Comparison of ENCODE assay signal across 20 mouse cellular contexts in genomic region chr1:89094416-89094815, GRCm38 (mm10). TPM values are rescaled to one million over a fixed set of nuclear protein-coding genes. Genes with fewer than 3 reads are reported as not detected.
DNase-seq lines count a peak whose midpoint lies in the region; ATAC-seq lines count a peak whose summit lies in the region.
"Had no signal": no experiment of that assay in that cellular context is flagged by ENCODE, and none has a peak within 500 bp of the region (broad histone marks: within the 10 kb centered on the region; RNA-seq: fewer than 3 reads in every experiment).

No protein-coding gene starts in this region.

- no peaks in the 10 kb centered on the region for H3K27me3 ChIP-seq in heart, embryonic 13.5 days (replicated peaks)
- no peaks in the 10 kb centered on the region for H3K27me3 ChIP-seq in hindbrain, embryonic 16.5 days (replicated peaks; ENCODE audit: control insufficient read depth, insufficient read depth, low read length)
- no peaks in the 10 kb centered on the region for H3K27me3 ChIP-seq in hindbrain, embryonic 13.5 days
- H3K27me3 ChIP-seq in neural tube, embryonic 14.5 days (ENCODE audit: control insufficient read depth, insufficient read depth, low read length): no peaks in the 10 kb centered on the region
- H3K27me3 ChIP-seq: hindbrain, embryonic 15.5 days; lung, embryonic 15.5 days; neural tube, embryonic 13.5 days had no signal

- no peaks in the 10 kb centered on the region for H3K36me3 ChIP-seq in heart, embryonic 13.5 days
- H3K36me3 ChIP-seq in hindbrain, embryonic 16.5 days (ENCODE audit: control insufficient read depth, insufficient read depth, low read length): no peaks in the 10 kb centered on the region
- no peaks in the 10 kb centered on the region for H3K36me3 ChIP-seq in hindbrain, embryonic 13.5 days
- H3K36me3 ChIP-seq in neural tube, embryonic 14.5 days (ENCODE audit: control insufficient read depth, insufficient read depth, low read length): no peaks in the 10 kb centered on the region
- H3K36me3 ChIP-seq: hindbrain, embryonic 15.5 days; lung, embryonic 15.5 days; midbrain, embryonic 12.5 days; neural tube, embryonic 13.5 days had no signal

- DNase-seq in heart, adult 9 months (ENCODE audit: low spot score in 2 of 2): no peak
- DNase-seq in neural tube, embryonic 10.5 days (ENCODE audit: extremely low spot score, low spot score): no peak
- no peak for DNase-seq in frontal cortex, postnatal 10 days (ENCODE audit: low spot score in 2 of 2)
- DNase-seq: adrenal gland, adult 2 months; cerebellum, adult 8-10 months; gastrocnemius, postnatal 36 days; kidney, adult 18-20 months; right cerebral cortex, postnatal 14 days; spleen, adult 18-20 months; thymus, adult 18-20 months; thymus, postnatal 4 days had no signal

- peak overlapping the region; percentile 89 for H3K27ac ChIP-seq in heart, embryonic 13.5 days (replicated peaks)
- H3K27ac ChIP-seq in hindbrain, embryonic 16.5 days (ENCODE audit: low read depth, low read length): no peak overlapping the region
- H3K27ac ChIP-seq in hindbrain, embryonic 13.5 days: no peak overlapping the region
- H3K27ac ChIP-seq in neural tube, embryonic 14.5 days (ENCODE audit: low read depth, low read length): no peak overlapping the region
- H3K27ac ChIP-seq: hindbrain, embryonic 15.5 days; lung, embryonic 15.5 days; midbrain, embryonic 12.5 days had no signal

- no peak overlapping the region for H3K4me3 ChIP-seq in heart, embryonic 13.5 days
- H3K4me3 ChIP-seq in hindbrain, embryonic 16.5 days (ENCODE audit: low read length): no peak overlapping the region
- H3K4me3 ChIP-seq in hindbrain, embryonic 13.5 days: no peak overlapping the region
- no peak overlapping the region for H3K4me3 ChIP-seq in neural tube, embryonic 14.5 days (ENCODE audit: low read depth, low read length)
- H3K4me3 ChIP-seq: hindbrain, embryonic 15.5 days; lung, embryonic 15.5 days; midbrain, embryonic 12.5 days; neural tube, embryonic 13.5 days had no signal

- WGBS in heart, embryonic 13.5 days: 28% methylated on average over 4 of the region's 4 CpGs
- WGBS in hindbrain, embryonic 16.5 days: 60% methylated on average over 4 of the region's 4 CpGs
- WGBS in hindbrain, embryonic 13.5 days: 72% methylated on average over 4 of the region's 4 CpGs
- 67% methylated on average over 4 of the region's 4 CpGs for WGBS in neural tube, embryonic 14.5 days

- 0 out of 2 replicates have a peak overlapping the region, but pooled peaks have one; percentile 13 for H3K4me2 ChIP-seq in heart, embryonic 13.5 days
- H3K4me2 ChIP-seq in hindbrain, embryonic 16.5 days (ENCODE audit: low read length): no peak overlapping the region
- no peak overlapping the region for H3K4me2 ChIP-seq in hindbrain, embryonic 13.5 days
- no peak overlapping the region for H3K4me2 ChIP-seq in neural tube, embryonic 14.5 days (ENCODE audit: low read depth, low read length)
- H3K4me2 ChIP-seq: hindbrain, embryonic 15.5 days; liver, embryonic 11.5 days; lung, embryonic 15.5 days; midbrain, embryonic 12.5 days; neural tube, embryonic 13.5 days had no signal

- H3K9ac ChIP-seq in heart, embryonic 13.5 days: no peak overlapping the region
- no peak overlapping the region for H3K9ac ChIP-seq in hindbrain, embryonic 16.5 days (ENCODE audit: low read depth, low read length)
- H3K9ac ChIP-seq in hindbrain, embryonic 13.5 days: no peak overlapping the region
- H3K9ac ChIP-seq in neural tube, embryonic 14.5 days (replicated peaks; ENCODE audit: low read depth, low read length): no peak overlapping the region
- H3K9ac ChIP-seq: hindbrain, embryonic 15.5 days; lung, embryonic 15.5 days; midbrain, embryonic 12.5 days; neural tube, embryonic 13.5 days had no signal

- ATAC-seq in heart, embryonic 13.5 days (ENCODE audit: extremely low read depth, insufficient number of reproducible peaks, low FRiP score, low TSS enrichment): no peak
- peak; percentile 22; the same call in 1 of the 2 replicates for ATAC-seq in hindbrain, embryonic 16.5 days
- no peak for ATAC-seq in hindbrain, embryonic 13.5 days (ENCODE audit: low FRiP score)
- peak; percentile 44; the same call in 1 of the 2 replicates for ATAC-seq in neural tube, embryonic 14.5 days (ENCODE audit: low read depth)

- no peaks in the 10 kb centered on the region for H3K9me3 ChIP-seq in heart, embryonic 13.5 days
- H3K9me3 ChIP-seq in hindbrain, embryonic 16.5 days (ENCODE audit: control insufficient read depth, low read length): no peaks in the 10 kb centered on the region
- no peaks in the 10 kb centered on the region for H3K9me3 ChIP-seq in hindbrain, embryonic 13.5 days
- H3K9me3 ChIP-seq in neural tube, embryonic 14.5 days (ENCODE audit: control insufficient read depth, low read length): no peaks in the 10 kb centered on the region
- H3K9me3 ChIP-seq: hindbrain, embryonic 15.5 days; lung, embryonic 15.5 days; midbrain, embryonic 12.5 days; neural tube, embryonic 13.5 days had no signal

- peaks cover 72% of the 10 kb centered on the region for H3K4me1 ChIP-seq in heart, embryonic 13.5 days
- H3K4me1 ChIP-seq in hindbrain, embryonic 16.5 days (ENCODE audit: control insufficient read depth, insufficient read depth, low read depth, low read length): peaks cover 26% of the 10 kb centered on the region
- H3K4me1 ChIP-seq in hindbrain, embryonic 13.5 days (replicated peaks): peaks cover 61% of the 10 kb centered on the region
- peaks cover 38% of the 10 kb centered on the region for H3K4me1 ChIP-seq in neural tube, embryonic 14.5 days (ENCODE audit: control insufficient read depth, insufficient read depth, low read length)

RNA-seq across cellular contexts. Expression of gene Sh3bp4, which starts 24.2 kb away (rescaled TPM):
- 19.2 and 19.6 TPM in 2 replicates for polyA plus RNA-seq in heart, embryonic 13.5 days (2015; fragmentation: Nextera tagmentation; extraction: Ambion mirVana)
- polyA plus RNA-seq in hindbrain, embryonic 16.5 days (2015; fragmentation: Nextera tagmentation; extraction: Ambion mirVana): 13.7 and 17.0 TPM in 2 replicates
- polyA plus RNA-seq in hindbrain, embryonic 13.5 days (2015; fragmentation: Nextera tagmentation; extraction: Ambion mirVana): 19.5 and 20.9 TPM in 2 replicates
- 12.4 and 18.5 TPM in 2 replicates for polyA plus RNA-seq in neural tube, embryonic 14.5 days (2014; fragmentation: Nextera tagmentation; extraction: Ambion mirVana)

Comparison
In these comparisons a context has a peak if more than half of its experiments do, and no peak if none do; other contexts are left out.
1. ATAC-seq: peak in hindbrain, embryonic 16.5 days (single experiment) and neural tube, embryonic 14.5 days (single experiment); none in heart, embryonic 13.5 days (single experiment) and hindbrain, embryonic 13.5 days (single experiment).